Mouse (Mus musculus) hindbrain, embryonic 12.5 days (tissue): ENCODE data around the gene Gm14214. TPM values are rescaled to one million over a fixed set of nuclear protein-coding genes. Genes with fewer than 3 reads are reported as not detected.

ENCODE experiments used
- ATAC-seq: fragments of 200-750 bp; cut with Nextera tagmentation; 2 replicates; pipeline ENCODE4 v1.8.0; 2017; ENCODE audit warnings: moderate TSS enrichment; ENCODE audit not compliant: low FRiP score
- H3K27ac ChIP-seq: fragments of 300-500 bp; sonication (generic); 2 replicates; pipeline ENCODE4 v1.5.1; 2016; ENCODE audit warnings: mild to moderate bottlenecking
- H3K27me3 ChIP-seq: fragments of 300-500 bp; sonication (generic); 2 replicates; pipeline ENCODE4 v1.6.1; 2016; ENCODE audit warnings: mild to moderate bottlenecking
- H3K36me3 ChIP-seq: fragments of 300-500 bp; sonication (generic); 2 replicates; pipeline ENCODE4 v1.6.1; 2016; ENCODE audit warnings: mild to moderate bottlenecking
- H3K4me1 ChIP-seq: fragments of 300-500 bp; sonication (generic); 2 replicates; pipeline ENCODE4 v1.6.1; 2016
- H3K4me2 ChIP-seq: fragments of 300-500 bp; sonication (generic); replicated peaks from 2 replicates; pipeline ENCODE4 v1.6.1; 2016; ENCODE audit warnings: mild to moderate bottlenecking
- H3K4me3 ChIP-seq: fragments of 300-500 bp; sonication (generic); 2 replicates; pipeline ENCODE4 v1.5.1; 2016; ENCODE audit warnings: mild to moderate bottlenecking
- H3K9ac ChIP-seq: fragments of 300-500 bp; sonication (generic); 2 replicates; pipeline ENCODE4 v1.6.1; 2016; ENCODE audit warnings: mild to moderate bottlenecking, moderate library complexity
- H3K9me3 ChIP-seq: fragments of 300-500 bp; sonication (generic); replicated peaks from 2 replicates; pipeline ENCODE4 v1.6.1; 2016; ENCODE audit warnings: mild to moderate bottlenecking
- WGBS: fragments of 180-500 bp; shearing (Covaris S2); methylation state at CpG from one replicate; pipeline ENCODE4 v1.1.7; 2016; 5-methylcytosine and 5-hydroxymethylcytosine counted together
- polyA plus RNA-seq: library from polyadenylated mRNA; unstranded; fragments of >200 nt; fragmentation: Nextera tagmentation; extraction: Ambion mirVana; gene quantifications from 2 replicates; pipeline ENCODE4 v1.2.1, GENCODE M21; 2016

Gene Gm14214
- polyA plus RNA-seq, 1 experiment from 2014 or later: not detected

DNA sequence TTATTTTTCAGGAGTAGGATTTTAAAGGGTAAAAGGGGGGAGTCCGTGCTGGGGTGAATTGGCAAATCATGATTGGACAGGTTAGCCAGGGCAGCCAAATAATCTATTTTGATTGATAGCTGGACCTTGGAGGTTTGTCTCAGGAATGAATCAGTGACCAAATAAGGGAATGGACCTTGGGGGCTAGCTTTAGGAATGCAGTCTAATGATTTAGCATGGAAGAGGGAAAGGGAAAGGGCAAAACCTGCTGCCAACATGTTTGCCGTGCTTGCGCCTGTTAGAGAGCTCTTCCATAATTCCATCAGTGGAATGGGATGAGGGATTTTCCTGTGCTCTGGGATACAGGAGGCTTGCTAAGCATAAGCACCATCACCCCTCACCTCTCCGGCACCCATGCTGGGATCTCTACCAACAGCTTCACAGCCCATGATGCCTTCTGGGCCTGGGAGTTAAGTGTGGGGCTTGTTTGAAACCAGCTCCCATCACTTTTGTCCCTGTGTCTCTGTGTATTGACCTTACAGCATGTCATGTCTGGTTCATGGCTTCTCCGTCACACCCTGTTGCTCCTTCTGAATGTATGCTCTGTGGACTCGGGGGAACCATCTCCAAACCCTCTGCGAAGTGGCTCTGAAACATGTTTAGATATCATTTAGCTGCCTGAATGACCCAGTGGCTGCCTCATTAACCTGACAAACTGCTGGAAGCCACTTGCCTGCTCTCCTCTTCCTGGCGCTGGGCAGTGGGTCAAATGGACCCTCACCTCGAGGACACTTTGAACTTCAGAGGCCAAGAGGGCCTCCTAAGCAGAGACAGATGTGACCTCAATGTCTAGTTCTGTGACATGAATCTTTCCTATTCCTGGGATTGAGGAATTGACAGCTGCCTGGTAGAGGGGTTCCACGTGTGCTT lies 26.7 kb downstream of the Gm14214 start:
- Histone ChIP-seq H3K9me3 (no peaks in the 10 kb centered on the region), H3K27ac (no peak overlapping the region), H3K9ac (no peak overlapping the region), H3K4me2 (no peak overlapping the region), H3K36me3 (no peaks in the 10 kb centered on the region), H3K4me1 (0 out of 2 replicates have a peak, but pooled peaks cover 4% of the 10 kb centered on the region), H3K27me3 (no peaks in the 10 kb centered on the region; the same call in 1 of the 2 replicates), H3K4me3 (no peak overlapping the region)
- 61% methylated on average over 10 of the region's 10 CpGs for WGBS
- no peak for ATAC-seq

DNA sequence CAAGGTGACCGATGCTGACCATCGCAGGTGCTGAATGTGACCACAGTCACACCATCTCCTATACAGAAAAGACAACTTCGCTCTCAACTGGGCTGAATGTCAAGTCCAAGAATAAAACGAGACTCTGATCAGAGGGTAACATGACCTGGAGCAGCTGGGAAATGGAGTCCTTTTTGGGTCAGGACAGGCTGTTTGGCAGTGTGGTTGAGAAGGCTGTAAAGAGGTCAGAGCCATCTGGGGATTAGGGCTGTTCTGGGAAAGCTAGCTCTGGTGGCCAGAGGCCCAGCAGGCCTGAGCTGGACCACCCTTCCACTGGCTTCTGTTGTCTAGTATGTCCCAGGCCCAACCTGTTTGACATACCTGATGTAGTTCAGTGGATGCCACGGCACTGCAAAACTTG lies 31.2 kb downstream of the Gm14214 start:
- no peak overlapping the region for H3K27ac ChIP-seq
- WGBS: 92% methylated on average over 5 of the region's 5 CpGs
- H3K4me3 ChIP-seq: no peak overlapping the region
- no peak overlapping the region for H3K9ac ChIP-seq
- H3K9me3 ChIP-seq: no peaks in the 10 kb centered on the region
- H3K4me1 ChIP-seq: 0 out of 2 replicates have a peak, but pooled peaks cover 3% of the 10 kb centered on the region
- H3K27me3 ChIP-seq: no peaks in the 10 kb centered on the region; the same call in 1 of the 2 replicates
- no peak for ATAC-seq
- no peaks in the 10 kb centered on the region for H3K36me3 ChIP-seq
- H3K4me2 ChIP-seq: no peak overlapping the region

DNA sequence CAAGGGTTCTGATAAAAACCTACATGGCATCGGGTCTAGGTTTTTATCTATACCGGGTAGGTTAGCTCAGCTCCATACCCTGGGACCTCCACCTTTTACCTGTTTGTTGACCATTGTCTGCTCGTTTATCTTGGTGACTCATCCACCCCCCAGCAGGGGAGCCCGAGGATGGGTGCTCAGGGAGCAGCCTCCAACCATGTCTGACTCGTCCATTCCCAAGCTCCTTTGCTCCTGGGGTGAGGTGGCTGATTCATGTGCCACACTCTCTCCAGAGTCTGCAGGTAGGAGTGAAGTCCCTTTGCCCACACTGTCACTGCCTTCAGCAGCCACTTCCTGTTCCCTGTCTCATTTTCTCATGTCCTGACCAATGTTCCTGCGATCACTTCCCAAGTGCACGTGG lies 33.8 kb downstream of the Gm14214 start:
- WGBS: 82% methylated on average over 7 of the region's 7 CpGs
- H3K9ac ChIP-seq: no peak overlapping the region
- no peaks in the 10 kb centered on the region; the same call in 1 of the 2 replicates for H3K27me3 ChIP-seq
- H3K4me3 ChIP-seq: no peak overlapping the region
- no peaks in the 10 kb centered on the region for H3K9me3 ChIP-seq
- ATAC-seq: no peak
- H3K27ac ChIP-seq: no peak overlapping the region
- no peaks in the 10 kb centered on the region for H3K36me3 ChIP-seq
- H3K4me2 ChIP-seq: no peak overlapping the region
- peaks cover 6% of the 10 kb centered on the region; the same call in 1 of the 2 replicates for H3K4me1 ChIP-seq

DNA sequence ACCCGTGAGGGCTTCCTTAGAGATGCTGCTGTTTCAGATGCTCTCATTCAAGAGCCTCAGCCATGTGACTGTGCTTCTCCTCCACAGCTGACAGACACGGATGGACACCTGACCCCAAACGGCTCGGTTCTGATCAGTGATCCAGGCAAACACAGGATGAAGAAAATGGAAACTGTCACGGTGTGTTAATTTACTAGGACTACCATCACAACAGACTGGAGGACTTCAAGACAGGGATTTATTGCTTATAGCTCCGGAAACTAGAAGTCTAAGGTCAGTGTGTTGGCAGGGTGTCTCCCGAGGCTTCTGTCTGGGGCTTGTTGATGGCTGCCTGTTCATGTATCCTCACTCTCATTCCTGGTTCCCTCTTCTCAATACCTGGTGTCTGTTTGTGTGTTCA lies 34.4 kb downstream of the Gm14214 start:
- WGBS: 61% methylated on average over 7 of the region's 7 CpGs
- no peak overlapping the region for H3K4me3 ChIP-seq
- H3K4me1 ChIP-seq: peaks cover 6% of the 10 kb centered on the region; the same call in 1 of the 2 replicates
- no peaks in the 10 kb centered on the region for H3K36me3 ChIP-seq
- H3K27me3 ChIP-seq: no peaks in the 10 kb centered on the region
- no peaks in the 10 kb centered on the region for H3K9me3 ChIP-seq
- no peak for ATAC-seq
- no peak overlapping the region for H3K27ac ChIP-seq
- H3K4me2 ChIP-seq: no peak overlapping the region
- no peak overlapping the region for H3K9ac ChIP-seq

GRCm38 (mm10) chr2:154734977-154735376 lies 34.9 kb downstream of the Gm14214 start:
- peaks cover 6% of the 10 kb centered on the region; the same call in 1 of the 2 replicates for H3K4me1 ChIP-seq
- no peaks in the 10 kb centered on the region for H3K27me3 ChIP-seq
- H3K9me3 ChIP-seq: no peaks in the 10 kb centered on the region
- H3K27ac ChIP-seq: no peak overlapping the region
- H3K4me2 ChIP-seq: no peak overlapping the region
- WGBS: 72% methylated on average over 9 of the region's 9 CpGs
- ATAC-seq: no peak
- H3K9ac ChIP-seq: no peak overlapping the region
- H3K36me3 ChIP-seq: no peaks in the 10 kb centered on the region
- no peak overlapping the region for H3K4me3 ChIP-seq

- Histone ChIP-seq H3K36me3 (no peaks in the 10 kb centered on the region), H3K9ac (no peak overlapping the region), H3K4me1 (peaks cover 6% of the 10 kb centered on the region; the same call in 1 of the 2 replicates), H3K27me3 (no peaks in the 10 kb centered on the region), H3K9me3 (no peaks in the 10 kb centered on the region), H3K4me2 (no peak overlapping the region), H3K27ac (no peak overlapping the region), H3K4me3 (no peak overlapping the region)
- WGBS: 72% methylated on average over 9 of the region's 9 CpGs
- no peak for ATAC-seq
Observed at GRCm38 (mm10) chr2:154732503-154733141, 37.2 kb downstream of the Gm14214 start.

- 75% methylated on average over 2 of the region's 2 CpGs for WGBS
- Histone ChIP-seq H3K4me3 (no peak overlapping the region), H3K36me3 (no peaks in the 10 kb centered on the region), H3K4me2 (no peak overlapping the region), H3K9ac (no peak overlapping the region), H3K27ac (no peak overlapping the region), H3K9me3 (no peaks in the 10 kb centered on the region), H3K27me3 (no peaks in the 10 kb centered on the region), H3K4me1 (peaks cover 6% of the 10 kb centered on the region; the same call in 1 of the 2 replicates)
- ATAC-seq: no peak
Observed at GRCm38 (mm10) chr2:154731916-154732315, 37.9 kb downstream of the Gm14214 start.

DNA sequence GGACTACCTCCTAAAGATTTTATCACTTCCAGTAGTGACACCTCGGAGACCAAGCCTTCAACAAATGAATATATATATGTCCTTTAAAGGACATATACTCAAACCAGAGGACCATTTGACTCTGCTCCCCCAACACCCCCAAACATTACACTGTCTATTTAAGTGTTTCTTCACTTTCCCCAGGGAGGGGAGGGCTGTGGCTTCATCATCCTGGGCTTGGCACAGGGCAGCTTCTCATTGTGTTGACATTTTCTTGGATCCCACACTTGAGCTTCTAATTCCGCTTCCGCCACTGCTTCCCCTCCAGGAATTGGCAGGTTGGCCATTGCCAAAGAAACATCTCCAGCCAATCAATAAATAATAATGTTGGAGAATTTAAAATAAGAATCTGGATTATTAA lies 39.0 kb downstream of the Gm14214 start:
- H3K36me3 ChIP-seq: no peaks in the 10 kb centered on the region
- no peaks in the 10 kb centered on the region for H3K9me3 ChIP-seq
- no peak overlapping the region for H3K4me3 ChIP-seq
- H3K4me2 ChIP-seq: no peak overlapping the region
- no peaks in the 10 kb centered on the region for H3K27me3 ChIP-seq
- WGBS: 90% methylated on average over 3 of the region's 3 CpGs
- H3K27ac ChIP-seq: no peak overlapping the region
- H3K9ac ChIP-seq: no peak overlapping the region
- H3K4me1 ChIP-seq: peaks cover 6% of the 10 kb centered on the region; the same call in 1 of the 2 replicates
- ATAC-seq: no peak

DNA sequence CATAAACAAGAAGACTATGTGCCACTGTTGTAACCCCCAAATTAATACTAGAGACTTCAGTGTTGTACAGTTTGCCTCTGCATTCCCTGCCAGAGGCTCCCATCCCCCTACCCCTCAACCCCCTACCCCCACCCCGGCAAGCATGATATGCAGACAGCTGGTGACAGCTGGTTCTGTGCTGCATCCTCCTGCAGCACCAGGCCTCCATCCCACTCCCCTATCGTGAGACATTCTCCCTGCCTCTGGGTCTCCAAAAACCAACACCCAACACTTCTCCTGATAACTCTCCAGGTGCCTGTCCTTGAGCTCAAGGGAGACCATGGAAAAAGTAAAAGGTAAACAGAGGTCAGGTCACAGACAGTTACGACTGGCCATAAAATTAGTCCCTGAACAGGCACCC lies 40.1 kb downstream of the Gm14214 start:
- WGBS: 63% methylated on average over 3 of the region's 3 CpGs
- peaks cover 6% of the 10 kb centered on the region; the same call in 1 of the 2 replicates for H3K4me1 ChIP-seq
- H3K9ac ChIP-seq: no peak overlapping the region
- no peak for ATAC-seq
- H3K27me3 ChIP-seq: no peaks in the 10 kb centered on the region
- H3K9me3 ChIP-seq: no peaks in the 10 kb centered on the region
- no peak overlapping the region for H3K4me3 ChIP-seq
- H3K27ac ChIP-seq: no peak overlapping the region
- no peak overlapping the region for H3K4me2 ChIP-seq
- H3K36me3 ChIP-seq: no peaks in the 10 kb centered on the region

DNA sequence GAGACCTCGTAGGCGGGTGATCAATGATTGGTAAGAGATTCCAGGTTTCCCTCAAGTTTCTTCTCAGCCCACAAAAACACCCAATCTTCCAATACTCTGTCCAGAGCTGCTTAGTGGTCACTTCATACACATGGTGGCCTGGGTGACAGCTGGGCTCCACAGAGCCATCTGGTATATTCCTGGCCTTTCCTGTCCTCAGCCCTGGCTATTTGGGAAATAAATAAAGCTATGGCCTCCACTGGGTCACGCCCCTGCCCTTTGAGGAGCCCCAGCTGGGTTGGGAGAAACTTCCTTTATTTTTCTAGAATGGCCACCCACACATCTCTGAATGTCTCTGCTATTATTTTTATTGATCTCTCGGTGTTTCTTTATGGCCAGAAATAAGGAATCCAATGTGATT lies 46.4 kb downstream of the Gm14214 start:
- H3K4me3 ChIP-seq: no peak overlapping the region
- H3K27me3 ChIP-seq: no peaks in the 10 kb centered on the region
- H3K4me2 ChIP-seq: no peak overlapping the region
- ATAC-seq: no peak
- 83% methylated on average over 4 of the region's 4 CpGs for WGBS
- H3K27ac ChIP-seq: no peak overlapping the region
- H3K9me3 ChIP-seq: no peaks in the 10 kb centered on the region
- H3K9ac ChIP-seq: no peak overlapping the region
- no peaks in the 10 kb centered on the region for H3K36me3 ChIP-seq
- H3K4me1 ChIP-seq: 0 out of 2 replicates have a peak, but pooled peaks cover 3% of the 10 kb centered on the region

GRCm38 (mm10) chr2:154720315-154720714 lies 49.5 kb downstream of the Gm14214 start:
- Histone ChIP-seq H3K4me2 (no peak overlapping the region), H3K9ac (no peak overlapping the region), H3K36me3 (no peaks in the 10 kb centered on the region), H3K9me3 (no peaks in the 10 kb centered on the region), H3K4me1 (no peaks in the 10 kb centered on the region), H3K27ac (no peak overlapping the region), H3K27me3 (no peaks in the 10 kb centered on the region), H3K4me3 (no peak overlapping the region)
- 87% methylated on average over 2 of the region's 2 CpGs for WGBS
- no peak for ATAC-seq
